Mouse (Mus musculus): ENCODE results near the gene Gm21836. TPM values are rescaled to one million over a fixed set of nuclear protein-coding genes. Genes with fewer than 3 reads are reported as not detected.
"Not testable (repeated sequence)": the region's sequence is repeated elsewhere in the genome, so short reads cannot be mapped to it uniquely, and the experiment has no call there.

Gm21836 gene
- total RNA-seq (2014; fragmentation: Nextera tagmentation): not detected in 2 replicates
- not detected in 2 replicates for total RNA-seq (2017)
- polyA plus RNA-seq (2012): not detected in 2 replicates

DNA sequence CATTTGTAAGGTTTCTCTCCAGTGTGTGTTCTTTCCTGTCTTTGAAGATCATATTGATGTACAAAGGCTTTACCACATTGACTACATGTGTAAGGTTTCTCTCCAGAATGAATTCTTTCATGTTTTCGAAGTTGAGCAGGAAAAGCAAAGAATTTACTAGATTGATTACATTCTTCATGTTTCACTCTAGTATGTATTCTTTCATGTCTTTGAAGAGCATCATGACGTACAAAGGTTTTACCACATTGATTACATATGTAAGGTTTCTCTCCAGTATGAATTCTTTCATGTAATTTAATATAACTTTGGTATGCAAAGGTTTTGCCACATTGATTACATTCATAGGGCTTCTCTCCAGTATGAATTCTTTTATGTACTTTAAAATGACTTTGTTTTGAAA is at the start of gene Gm21836:
TSS of gene Gm21836 (minus strand) at position 101 of the 400 bp plus-strand sequence.
- not testable (repeated sequence) for DNase-seq (ENCODE audit: low spot score); H3K27me3 ChIP-seq (ENCODE audit: insufficient read depth, low read length); H3K36me3 ChIP-seq (replicated peaks); ATAC-seq (ENCODE audit: extremely low read depth, insufficient number of reproducible peaks, low FRiP score, poor library complexity, severe bottlenecking); H3K4me1 ChIP-seq (ENCODE audit: insufficient read depth, low read depth, low read length); H3K4me3 ChIP-seq (ENCODE audit: low read depth, low read length); H3K9me3 ChIP-seq (replicated peaks)

DNA sequence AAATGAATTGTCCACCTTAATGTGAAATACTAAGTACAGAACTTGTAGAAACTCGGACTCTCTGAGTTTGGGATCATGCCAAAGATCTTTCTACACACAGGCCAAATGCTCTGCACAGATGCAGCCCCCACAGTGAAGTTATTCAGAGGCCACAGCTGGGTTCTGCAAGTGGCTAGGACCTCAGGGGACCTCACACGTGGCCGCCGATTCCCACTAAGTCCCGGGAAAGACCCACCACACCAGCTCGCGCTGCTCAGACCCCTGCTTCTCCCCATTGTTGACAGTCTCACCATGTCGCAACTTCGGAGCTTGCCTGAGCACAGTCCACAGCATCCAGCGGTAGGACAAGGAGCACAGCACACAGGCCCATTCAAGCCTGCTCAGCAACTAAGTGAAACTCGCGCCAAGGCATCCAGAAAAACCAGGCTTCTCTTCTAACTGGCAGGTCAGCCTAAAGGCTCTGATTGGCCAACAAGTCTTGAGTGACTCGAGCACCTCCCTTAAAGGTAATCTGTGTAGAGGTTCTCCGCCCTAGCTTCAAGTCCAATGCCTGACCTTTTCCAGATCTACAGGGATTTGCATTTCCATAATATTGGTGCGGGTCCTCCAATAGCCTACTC is 13.1 kb downstream of the Gm21836 start:
- H3K27me3 ChIP-seq (ENCODE audit: insufficient read depth, low read length); H3K9me3 ChIP-seq (replicated peaks); H3K4me1 ChIP-seq (ENCODE audit: insufficient read depth, low read depth, low read length); DNase-seq (ENCODE audit: low spot score); ATAC-seq (ENCODE audit: extremely low read depth, insufficient number of reproducible peaks, low FRiP score, poor library complexity, severe bottlenecking); H3K4me3 ChIP-seq (ENCODE audit: low read depth, low read length): not testable (repeated sequence)
- peaks cover 13% of the 10 kb centered on the region for H3K36me3 ChIP-seq (replicated peaks)

- Histone ChIP-seq H3K36me3 (replicated peaks) (peaks cover 14% of the 10 kb centered on the region), H3K4me1 (ENCODE audit: insufficient read depth, low read depth, low read length) (no peaks in the 10 kb centered on the region), H3K9me3 (replicated peaks) (peaks cover 8% of the 10 kb centered on the region), H3K4me3 (ENCODE audit: low read depth, low read length) (no peak overlapping the region), H3K27me3 (ENCODE audit: insufficient read depth, low read length) (no peaks in the 10 kb centered on the region)
- no peak for TF ChIP-seq CTCF (IDR thresholded peaks at IDR 0.05; ENCODE audit: low read depth, low read length)
- TF ChIP-seq POLR2AphosphoS5 (IDR thresholded peaks at IDR 0.05; ENCODE audit: insufficient replicate concordance, low read depth, low read length): no peak
- no peak for TF ChIP-seq TAL1 (conservative IDR thresholded peaks at IDR 0.05; ENCODE audit: low read depth, low read length)
- no peak for TF ChIP-seq GATA2 (IDR thresholded peaks at IDR 0.05; ENCODE audit: borderline replicate concordance, low read depth, low read length)
- TF ChIP-seq GATA1 (IDR thresholded peaks at IDR 0.05; ENCODE audit: borderline replicate concordance, low read length): no peak
- ATAC-seq (ENCODE audit: extremely low read depth, insufficient number of reproducible peaks, low FRiP score, poor library complexity, severe bottlenecking): no peak
- DNase-seq (ENCODE audit: low spot score): no peak
Observed at GRCm38 (mm10) chr9:124478081-124478480, 15.5 kb downstream of the Gm21836 start.

DNA sequence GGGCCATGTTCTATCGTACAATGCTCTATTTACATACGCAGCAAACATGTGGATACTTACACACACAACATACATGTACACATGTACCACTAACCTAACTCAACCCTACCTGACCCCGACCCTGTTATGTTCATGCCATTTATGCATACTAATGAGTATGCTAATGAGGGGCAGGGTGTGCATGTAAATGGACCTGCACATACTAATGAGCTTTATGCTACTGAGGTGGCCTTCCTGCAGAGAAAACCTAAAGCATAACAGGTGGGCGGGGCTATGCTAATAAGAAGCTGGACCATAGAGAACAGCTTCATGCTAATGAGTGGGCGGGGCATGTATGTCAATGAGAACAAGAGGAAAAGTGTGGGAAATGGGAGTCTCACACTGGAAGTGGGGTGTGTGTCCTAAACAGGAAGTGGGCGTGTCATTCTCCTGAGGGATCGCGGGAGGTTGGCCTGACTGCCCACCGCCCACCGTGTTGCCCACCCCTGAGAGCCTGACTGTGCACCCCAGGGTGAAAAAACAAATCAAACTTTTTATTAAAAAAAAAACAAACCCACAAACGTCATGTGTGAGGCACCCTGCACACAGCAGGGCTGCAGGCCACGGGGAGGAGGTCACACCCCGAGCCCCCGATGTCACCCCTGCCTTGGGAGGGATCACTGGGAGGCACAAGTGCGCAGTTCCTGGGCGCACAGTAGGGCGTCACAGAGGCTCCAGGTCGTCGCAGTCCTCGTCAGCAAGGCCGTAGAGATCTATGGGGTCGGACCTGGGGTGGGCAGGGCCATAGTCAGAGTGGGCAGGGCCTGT is 17.3 kb downstream of the Gm21836 start, which contains the start of gene Ppp2r3d:
TSS of gene Ppp2r3d (minus strand) at position 803 of the 807 bp plus-strand sequence.
- Histone ChIP-seq H3K36me3 (replicated peaks) (peaks cover 14% of the 10 kb centered on the region), H3K9me3 (replicated peaks) (peaks cover 8% of the 10 kb centered on the region), H3K27me3 (ENCODE audit: insufficient read depth, low read length) (no peaks in the 10 kb centered on the region), H3K4me3 (ENCODE audit: low read depth, low read length) (no peak within 1 kb of the TSS), H3K4me1 (ENCODE audit: insufficient read depth, low read depth, low read length) (no peaks in the 10 kb centered on the region)
- TF ChIP-seq CTCF (IDR thresholded peaks at IDR 0.05; ENCODE audit: low read depth, low read length): no peak
- TF ChIP-seq GATA2 (IDR thresholded peaks at IDR 0.05; ENCODE audit: borderline replicate concordance, low read depth, low read length): no peak
- no peak for TF ChIP-seq GATA1 (IDR thresholded peaks at IDR 0.05; ENCODE audit: borderline replicate concordance, low read length)
- TF ChIP-seq TAL1 (conservative IDR thresholded peaks at IDR 0.05; ENCODE audit: low read depth, low read length): no peak
- no peak for TF ChIP-seq POLR2AphosphoS5 (IDR thresholded peaks at IDR 0.05; ENCODE audit: insufficient replicate concordance, low read depth, low read length)
- no peak for ATAC-seq (ENCODE audit: extremely low read depth, insufficient number of reproducible peaks, low FRiP score, poor library complexity, severe bottlenecking)
- no peak for DNase-seq (ENCODE audit: low spot score)

GRCm38 (mm10) chr9:124475689-124476088 is 17.9 kb downstream of the Gm21836 start:
- 0 out of 2 replicates have a peak, but pooled peaks cover under 1% of the 10 kb centered on the region for H3K27me3 ChIP-seq (ENCODE audit: insufficient read depth, low read length)
- H3K36me3 ChIP-seq (replicated peaks): peaks cover 14% of the 10 kb centered on the region
- H3K4me3 ChIP-seq (ENCODE audit: low read depth, low read length): no peak overlapping the region
- no peak for TF ChIP-seq GATA2 (IDR thresholded peaks at IDR 0.05; ENCODE audit: borderline replicate concordance, low read depth, low read length)
- TF ChIP-seq GATA1 (IDR thresholded peaks at IDR 0.05; ENCODE audit: borderline replicate concordance, low read length): no peak
- no peak for TF ChIP-seq TAL1 (conservative IDR thresholded peaks at IDR 0.05; ENCODE audit: low read depth, low read length)
- TF ChIP-seq CTCF (IDR thresholded peaks at IDR 0.05; ENCODE audit: low read depth, low read length): no peak
- no peak for TF ChIP-seq POLR2AphosphoS5 (IDR thresholded peaks at IDR 0.05; ENCODE audit: insufficient replicate concordance, low read depth, low read length)
- no peak for ATAC-seq (ENCODE audit: extremely low read depth, insufficient number of reproducible peaks, low FRiP score, poor library complexity, severe bottlenecking)
- H3K9me3 ChIP-seq (replicated peaks): peaks cover 8% of the 10 kb centered on the region
- H3K4me1 ChIP-seq (ENCODE audit: insufficient read depth, low read depth, low read length): no peaks in the 10 kb centered on the region
- no peak for DNase-seq (ENCODE audit: low spot score)

DNA sequence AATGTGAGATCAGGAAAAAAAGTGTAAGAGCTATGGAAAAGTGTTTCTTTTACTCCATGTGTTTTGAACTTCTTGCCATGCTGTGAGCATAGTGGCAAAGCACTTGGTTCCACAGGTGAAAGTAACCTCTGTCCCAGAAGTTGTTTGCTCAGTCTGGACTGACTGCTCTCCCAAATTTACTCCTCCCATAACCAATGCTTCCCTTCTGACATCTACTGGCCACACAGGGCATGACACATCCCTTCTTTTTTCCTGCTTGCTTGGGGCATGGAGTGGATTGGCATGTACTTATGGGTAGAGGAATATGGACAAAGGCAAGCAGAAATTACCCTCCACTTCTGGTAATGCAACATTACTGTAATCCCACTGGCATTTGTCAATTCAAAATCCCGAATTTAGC is 37.0 kb downstream of the Gm21836 start:
- no peaks in the 10 kb centered on the region for H3K36me3 ChIP-seq (replicated peaks)
- peaks cover 3% of the 10 kb centered on the region; the same call in 1 of the 2 replicates for H3K27me3 ChIP-seq (ENCODE audit: insufficient read depth, low read length)
- no peak overlapping the region for H3K4me3 ChIP-seq (ENCODE audit: low read depth, low read length)
- TF ChIP-seq POLR2AphosphoS5 (IDR thresholded peaks at IDR 0.05; ENCODE audit: insufficient replicate concordance, low read depth, low read length) (no peak), GATA2 (IDR thresholded peaks at IDR 0.05; ENCODE audit: borderline replicate concordance, low read depth, low read length) (no peak), TAL1 (conservative IDR thresholded peaks at IDR 0.05; ENCODE audit: low read depth, low read length) (no peak), CTCF (IDR thresholded peaks at IDR 0.05; ENCODE audit: low read depth, low read length) (peak; percentile 62), GATA1 (IDR thresholded peaks at IDR 0.05; ENCODE audit: borderline replicate concordance, low read length) (no peak)
- no peaks in the 10 kb centered on the region for H3K9me3 ChIP-seq (replicated peaks)
- no peaks in the 10 kb centered on the region for H3K4me1 ChIP-seq (ENCODE audit: insufficient read depth, low read depth, low read length)
- DNase-seq (ENCODE audit: low spot score) (no peak), ATAC-seq (ENCODE audit: extremely low read depth, insufficient number of reproducible peaks, low FRiP score, poor library complexity, severe bottlenecking) (no peak)

Other genes with a start within 250 kb of the Gm21836 start
- gene 2010315B03Rik, start 181.1 kb downstream of the Gm21836 start, total RNA-seq (2014; fragmentation: Nextera tagmentation): 17.5 and 19.3 TPM in 2 replicates
- gene 2010315B03Rik, start 181.1 kb downstream of the Gm21836 start, total RNA-seq (2017): 25.6 and 30.5 TPM in 2 replicates
- gene 2010315B03Rik, start 181.1 kb downstream of the Gm21836 start, polyA plus RNA-seq (2012): 0.31 and 0.50 TPM in 2 replicates
- gene Ppp2r3d, start 16.9 kb downstream of the Gm21836 start, total RNA-seq (2014; fragmentation: Nextera tagmentation): 32.1 and 32.4 TPM in 2 replicates
- gene Ppp2r3d, start 16.9 kb downstream of the Gm21836 start, total RNA-seq (2017): 17.5 and 17.9 TPM in 2 replicates
- 137 and 169 TPM in 2 replicates for gene Ppp2r3d, start 16.9 kb downstream of the Gm21836 start, polyA plus RNA-seq (2012)

All from G1E (cell line).